Mouse (Mus musculus): ENCODE results near the gene Stub1.

Gene Stub1

DNA sequence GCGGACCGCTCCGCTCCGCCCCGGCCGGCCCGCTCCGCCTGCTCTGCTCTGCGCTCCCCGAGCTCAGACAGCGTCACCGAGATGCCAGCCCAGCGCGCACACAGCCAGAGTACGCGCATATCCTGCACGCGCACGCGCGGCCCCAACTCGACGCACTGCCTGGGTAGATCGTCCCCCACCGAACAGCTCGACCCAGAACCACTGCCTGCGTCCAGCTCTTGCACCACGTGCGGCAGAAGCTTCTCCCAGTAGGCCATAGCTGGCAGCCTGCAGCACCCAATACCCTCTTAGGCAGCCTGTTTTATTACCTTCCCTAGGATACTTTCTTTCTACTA, 3.8 kb upstream of the Stub1 start, which contains the start of gene Rhbdl1:
TSS of gene Rhbdl1 (minus strand) at position 220 of the 335 bp plus-strand sequence.
- no peak for DNase-seq (ENCODE audit: low read depth, low spot score)

- DNase-seq (ENCODE audit: low read depth, low spot score) = no peak
Measured at GRCm38 (mm10) chr17:25836397-25837075, 3.3 kb upstream of the Stub1 start.

- DNase-seq (ENCODE audit: low read depth, low spot score) = no peak
Measured at GRCm38 (mm10) chr17:25835816-25836215, 2.6 kb upstream of the Stub1 start.

DNA sequence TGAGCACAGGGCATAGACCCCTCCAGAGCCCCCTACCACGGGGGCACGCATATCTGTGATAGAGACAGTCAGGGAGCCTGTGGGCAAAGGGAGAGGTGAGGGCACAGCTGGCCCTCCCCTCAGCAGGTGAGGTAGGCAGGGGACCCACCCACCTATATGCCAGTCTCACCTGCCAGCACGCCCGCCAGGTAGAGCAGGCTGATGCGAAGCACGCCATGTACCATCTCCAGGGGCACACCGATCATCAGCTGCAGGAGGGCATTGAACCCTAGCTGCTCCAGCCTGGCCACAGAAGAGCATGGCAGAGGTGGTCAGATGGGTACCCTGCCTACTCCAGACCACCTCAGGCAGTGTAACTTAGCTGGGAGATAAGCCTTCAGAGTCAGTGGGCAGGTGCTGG, 2.1 kb upstream of the Stub1 start:
- DNase-seq (ENCODE audit: low read depth, low spot score) = no peak

GRCm38 (mm10) chr17:25834595-25835222, 1.5 kb upstream of the Stub1 start:
- DNase-seq (ENCODE audit: low read depth, low spot score) = no peak

DNA sequence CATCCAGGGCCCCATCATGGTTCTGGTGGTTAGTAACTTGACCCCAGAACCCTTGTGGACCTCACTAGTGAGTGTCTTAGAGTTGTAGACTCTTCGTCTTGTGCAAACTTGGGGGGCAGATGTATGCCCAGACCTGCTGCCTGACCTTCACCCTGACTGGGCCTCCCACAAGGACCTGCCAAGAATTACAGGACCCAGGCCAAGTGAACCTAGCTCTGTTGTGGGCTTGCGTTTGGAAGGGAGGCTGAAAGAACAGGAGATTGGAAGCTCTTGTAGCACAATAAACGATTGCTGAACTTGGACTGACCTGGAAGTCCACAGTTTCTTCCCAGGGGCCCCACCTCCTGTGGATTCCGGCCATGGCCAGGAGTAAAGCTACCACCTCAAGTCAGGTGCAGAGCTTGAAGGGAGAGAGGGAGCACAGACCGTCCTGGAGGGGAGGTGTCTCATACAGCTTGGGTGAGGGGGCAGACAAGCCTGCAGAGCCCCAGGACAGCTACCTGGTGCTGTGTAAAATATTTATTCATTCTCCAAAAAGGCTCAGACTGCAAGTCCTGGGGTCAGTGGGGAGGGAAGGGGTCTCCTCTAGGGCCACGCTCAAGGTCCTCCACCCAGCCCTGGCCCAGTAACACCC, 874 bp upstream of the Stub1 start:
- no peak for DNase-seq (ENCODE audit: low read depth, low spot score)

GRCm38 (mm10) chr17:25832436-25833290, 541 bp downstream of the Stub1 start:
- DNase-seq (ENCODE audit: low read depth, low spot score) = peak; percentile 99

- DNase-seq (ENCODE audit: low read depth, low spot score) = no peak
Measured at GRCm38 (mm10) chr17:25831451-25832281, 1.5 kb downstream of the Stub1 start.

DNA sequence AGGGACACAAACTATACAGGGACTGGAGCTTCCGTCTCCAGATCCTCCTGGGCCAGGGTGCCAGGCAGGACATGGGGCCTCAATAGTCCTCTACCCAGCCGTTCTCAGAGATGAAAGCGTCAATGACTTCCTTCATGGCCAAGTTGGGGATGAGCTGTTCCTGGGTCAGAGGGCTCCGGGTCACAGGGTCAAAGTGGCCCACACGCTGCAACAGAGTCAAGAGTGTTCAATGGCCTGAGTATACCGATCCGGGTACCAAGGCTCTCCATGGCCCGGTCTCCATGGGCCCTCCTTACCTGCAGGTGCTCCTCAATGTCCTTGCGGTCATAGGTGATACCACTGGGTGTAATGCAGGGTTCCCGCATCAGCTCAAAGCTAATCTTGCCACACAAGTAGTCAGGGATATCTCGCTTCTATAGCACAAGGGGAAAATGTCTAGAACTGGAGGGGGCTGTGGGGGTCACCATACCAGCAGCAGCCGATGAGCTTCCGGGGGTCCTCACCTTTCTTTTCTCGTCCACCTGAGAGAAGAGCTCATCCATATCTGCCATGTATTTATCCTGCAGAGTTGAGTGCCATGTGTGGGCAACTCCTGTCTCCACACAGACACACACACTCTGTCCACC, 2.3 kb downstream of the Stub1 start:
- no peak for DNase-seq (ENCODE audit: low read depth, low spot score)

GRCm38 (mm10) chr17:25830200-25830753, 2.9 kb downstream of the Stub1 start:
- no peak for DNase-seq (ENCODE audit: low read depth, low spot score)

GRCm38 (mm10) chr17:25829558-25830017, 3.6 kb downstream of the Stub1 start:
- no peak for DNase-seq (ENCODE audit: low read depth, low spot score)

- peak; percentile 79 for DNase-seq (ENCODE audit: low read depth, low spot score)
Measured at GRCm38 (mm10) chr17:25828712-25829557, 4.3 kb downstream of the Stub1 start, which contains the start of gene Jmjd8. TSS of gene Jmjd8 (plus strand) at chr17:25828867.

DNA sequence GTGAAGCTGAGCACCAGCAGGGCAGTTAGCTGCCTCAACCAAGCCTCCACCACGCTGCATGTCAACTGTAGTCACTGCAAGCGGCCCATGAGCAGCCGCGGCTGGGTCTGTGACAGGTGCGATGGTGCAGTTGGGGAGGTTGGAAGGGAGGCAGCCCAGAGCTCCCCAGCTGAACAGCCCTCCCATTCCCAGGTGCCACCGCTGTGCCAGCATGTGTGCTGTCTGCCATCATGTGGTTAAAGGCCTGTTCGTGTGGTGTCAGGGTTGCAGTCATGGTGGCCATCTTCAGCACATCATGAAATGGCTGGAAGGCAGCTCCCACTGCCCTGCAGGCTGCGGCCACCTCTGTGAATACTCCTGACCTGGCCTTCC, 5.0 kb downstream of the Stub1 start:
- DNase-seq (ENCODE audit: low read depth, low spot score) = no peak

DNA sequence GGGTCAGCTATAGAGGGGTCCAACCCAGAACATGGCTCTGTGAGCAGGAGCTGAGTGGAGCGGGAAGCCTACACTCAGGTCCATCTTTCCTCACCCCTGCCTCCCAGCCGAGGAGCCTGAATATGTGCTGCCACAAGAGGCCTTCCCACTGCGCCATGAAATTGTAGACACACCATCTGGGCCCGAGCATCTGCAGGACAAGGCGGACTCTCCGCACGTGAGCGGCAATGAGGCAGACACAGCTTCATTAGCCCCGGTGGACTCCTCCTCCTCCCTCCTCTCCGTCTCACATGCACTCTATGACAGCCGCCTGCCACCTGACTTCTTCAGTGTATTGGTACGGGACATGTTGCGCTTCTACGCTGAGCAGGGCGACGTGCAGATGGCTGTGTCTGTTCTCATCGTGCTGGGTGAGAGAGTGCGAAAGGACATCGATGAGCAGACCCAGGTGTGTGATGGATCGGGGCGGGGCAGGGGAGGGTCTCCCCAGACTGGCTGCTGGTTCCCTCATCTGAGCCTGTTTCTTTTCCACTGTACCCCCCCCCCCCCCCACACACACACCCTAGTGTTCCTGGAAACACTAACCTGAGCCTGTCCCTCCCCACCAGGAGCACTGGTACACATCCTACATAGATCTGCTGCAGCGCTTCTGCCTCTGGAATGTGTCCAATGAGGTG, 5.5 kb downstream of the Stub1 start:
- DNase-seq (ENCODE audit: low read depth, low spot score) = no peak

GRCm38 (mm10) chr17:25827011-25827410, 6.2 kb downstream of the Stub1 start:
- no peak for DNase-seq (ENCODE audit: low read depth, low spot score)

GRCm38 (mm10) chr17:25825984-25826570, 7.1 kb downstream of the Stub1 start:
- DNase-seq (ENCODE audit: low read depth, low spot score) = no peak

- no peak for DNase-seq (ENCODE audit: low read depth, low spot score)
Measured at GRCm38 (mm10) chr17:25825311-25825710, 7.9 kb downstream of the Stub1 start.

GRCm38 (mm10) chr17:25824362-25825142, 8.7 kb downstream of the Stub1 start:
- DNase-seq (ENCODE audit: low read depth, low spot score) = no peak
